ENCODE assay signal across 31 mouse cellular contexts in the genomic region with DNA sequence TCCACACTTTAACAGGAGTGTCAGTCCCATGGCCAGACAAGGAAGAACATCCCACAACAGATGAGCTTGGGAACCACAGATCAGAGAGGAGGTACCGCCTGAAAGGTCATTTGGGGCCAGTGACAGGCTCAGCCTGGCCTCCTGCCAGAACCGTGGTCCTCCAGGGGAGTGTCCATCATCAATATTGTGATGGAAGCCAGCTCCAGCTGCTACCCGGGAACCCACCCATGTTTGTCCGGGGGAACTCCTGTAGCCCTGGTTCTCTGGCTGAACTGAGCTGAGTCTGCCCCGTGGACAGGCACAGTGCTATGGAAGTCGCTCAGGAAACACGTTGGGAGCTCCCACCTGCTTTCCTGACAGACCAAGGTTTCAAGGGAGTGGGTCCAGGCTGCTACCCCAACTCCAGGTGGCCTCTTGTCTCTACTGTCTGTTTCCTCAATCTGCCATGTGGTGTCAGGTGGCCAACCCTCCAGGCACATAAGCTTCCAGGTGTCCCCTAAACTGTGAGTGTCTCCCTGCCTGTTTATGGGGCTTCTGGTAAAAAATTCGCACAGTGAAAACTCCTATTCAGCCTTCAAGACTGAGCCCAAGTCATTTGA. TPM values are rescaled to one million over a fixed set of nuclear protein-coding genes. Genes with fewer than 3 reads are reported as not detected.
"Had no signal": no experiment of that assay in that cellular context is flagged by ENCODE, and none has a peak within 500 bp of the region (broad histone marks: within the 10 kb centered on the region; RNA-seq: fewer than 3 reads in every experiment).

No protein-coding gene starts in this region.

- H3K27ac ChIP-seq: heart, adult 2 months; heart, embryonic 13.5 days; heart, embryonic 15.5 days; hindbrain, embryonic 13.5 days; hindbrain, embryonic 15.5 days; hindbrain, postnatal 0 days; kidney, embryonic 15.5 days; kidney, postnatal 0 days; limb, embryonic 13.5 days; limb, embryonic 15.5 days; liver, embryonic 12.5 days; liver, embryonic 14.5 days had no signal

- H3K4me2 ChIP-seq: heart, embryonic 11.5 days; heart, embryonic 13.5 days; heart, embryonic 15.5 days; hindbrain, embryonic 13.5 days; hindbrain, embryonic 15.5 days; kidney, embryonic 15.5 days; limb, embryonic 13.5 days; limb, embryonic 15.5 days; liver, embryonic 12.5 days had no signal

- ATAC-seq: hindbrain, postnatal 0 days; intestine, embryonic 16.5 days; liver, embryonic 12.5 days had no signal

- H3K9ac ChIP-seq: heart, embryonic 13.5 days; heart, embryonic 15.5 days; hindbrain, embryonic 13.5 days; hindbrain, embryonic 15.5 days; kidney, embryonic 15.5 days; limb, embryonic 13.5 days; limb, embryonic 15.5 days; liver, embryonic 12.5 days; liver, embryonic 14.5 days had no signal

- H3K9me3 ChIP-seq: heart, embryonic 13.5 days; heart, embryonic 15.5 days; hindbrain, embryonic 13.5 days; hindbrain, embryonic 15.5 days; kidney, embryonic 15.5 days; limb, embryonic 13.5 days; limb, embryonic 15.5 days; liver, embryonic 12.5 days had no signal

- DNase-seq: gastrocnemius, postnatal 14 days; gastrocnemius, postnatal 36 days; heart, adult 11 months; heart, adult 2 months; heart, postnatal 14 days; heart, postnatal 36 days; kidney, adult 11 months; kidney, adult 2 months; kidney, adult 9 months; kidney, postnatal 14 days; kidney, postnatal 36 days; layer of hippocampus, adult 9-11 months; layer of hippocampus, postnatal 36 days; left cerebral cortex, postnatal 4 days had no signal

- H3K4me3 ChIP-seq: heart, adult 2 months; heart, embryonic 13.5 days; heart, embryonic 15.5 days; hindbrain, embryonic 13.5 days; hindbrain, embryonic 15.5 days; kidney, embryonic 15.5 days; limb, embryonic 13.5 days; limb, embryonic 15.5 days; liver, embryonic 12.5 days had no signal

- H3K4me1 ChIP-seq: liver, embryonic 12.5 days had no signal

- H3K36me3 ChIP-seq: heart, embryonic 13.5 days; heart, embryonic 15.5 days; hindbrain, embryonic 13.5 days; hindbrain, embryonic 15.5 days; kidney, embryonic 15.5 days; limb, embryonic 13.5 days; limb, embryonic 15.5 days; liver, embryonic 12.5 days had no signal

RNA-seq across cellular contexts. Expression of a gene that starts 14.2 kb away (rescaled TPM):
- total RNA-seq: hematopoietic stem cell, adult 5-6 weeks; liver, adult 2 months had no signal
- polyA plus RNA-seq: gonadal fat pad, adult 2 months; liver, adult 2 months; liver, embryonic 16.5 days had no signal
